Mouse (Mus musculus): ENCODE results near the gene Fth1. TPM values are rescaled to one million over a fixed set of nuclear protein-coding genes. Genes with fewer than 3 reads are reported as not detected.

Fth1 gene
- total RNA-seq, 2 experiments from 2014 or later = 325 to 1,115 TPM

GRCm38 (mm10) chr19:9957965-9958364 lies 22.4 kb upstream of the Fth1 start:
- no peak for ATAC-seq (replicated peaks; ENCODE audit: poor library complexity)

- no peak for ATAC-seq (replicated peaks; ENCODE audit: poor library complexity)
Observed at GRCm38 (mm10) chr19:9960769-9961168, 19.6 kb upstream of the Fth1 start.

- no peak for ATAC-seq (replicated peaks; ENCODE audit: poor library complexity)
Observed at GRCm38 (mm10) chr19:9964205-9964916, 16.0 kb upstream of the Fth1 start.

GRCm38 (mm10) chr19:9966096-9966867 lies 14.1 kb upstream of the Fth1 start:
- peak; percentile 76 for ATAC-seq (replicated peaks; ENCODE audit: poor library complexity)

GRCm38 (mm10) chr19:9968081-9968787 lies 12.2 kb upstream of the Fth1 start:
- no peak for ATAC-seq (replicated peaks; ENCODE audit: poor library complexity)

- peak; percentile 72 for ATAC-seq (replicated peaks; ENCODE audit: poor library complexity)
Observed at GRCm38 (mm10) chr19:9974853-9975252, 5.5 kb upstream of the Fth1 start.

GRCm38 (mm10) chr19:9977085-9977484 lies 3.3 kb upstream of the Fth1 start:
- no peak for ATAC-seq (replicated peaks; ENCODE audit: poor library complexity)

GRCm38 (mm10) chr19:9978431-9978951 lies 1.9 kb upstream of the Fth1 start:
- ATAC-seq (replicated peaks; ENCODE audit: poor library complexity) = peak; percentile 29

GRCm38 (mm10) chr19:9979156-9979555 lies 1.2 kb upstream of the Fth1 start:
- no peak for ATAC-seq (replicated peaks; ENCODE audit: poor library complexity)

- no peak for ATAC-seq (replicated peaks; ENCODE audit: poor library complexity)
Observed at GRCm38 (mm10) chr19:9981621-9982020, 1.2 kb downstream of the Fth1 start.

- ATAC-seq (replicated peaks; ENCODE audit: poor library complexity) = peak; percentile 68
Observed at GRCm38 (mm10) chr19:9982151-9982851, 1.9 kb downstream of the Fth1 start.

GRCm38 (mm10) chr19:9982852-9983542 lies 2.6 kb downstream of the Fth1 start:
- peak; percentile 47 for ATAC-seq (replicated peaks; ENCODE audit: poor library complexity)

GRCm38 (mm10) chr19:9984111-9985055 lies 4.0 kb downstream of the Fth1 start:
- ATAC-seq (replicated peaks; ENCODE audit: poor library complexity) = peak; percentile 16

GRCm38 (mm10) chr19:9985190-9985899 lies 4.9 kb downstream of the Fth1 start:
- no peak for ATAC-seq (replicated peaks; ENCODE audit: poor library complexity)

GRCm38 (mm10) chr19:9985900-9986421 lies 5.6 kb downstream of the Fth1 start:
- ATAC-seq (replicated peaks; ENCODE audit: poor library complexity) = no peak

GRCm38 (mm10) chr19:9987192-9987591 lies 6.8 kb downstream of the Fth1 start:
- no peak for ATAC-seq (replicated peaks; ENCODE audit: poor library complexity)

GRCm38 (mm10) chr19:9987593-9987992 lies 7.2 kb downstream of the Fth1 start:
- ATAC-seq (replicated peaks; ENCODE audit: poor library complexity) = no peak

Measured in megakaryocyte progenitor cell, adult 5-6 weeks (primary cell).